Mouse (Mus musculus) cortical plate, adult 2 months (tissue): ENCODE data around the gene Zfp646.

Experiments used
- CTCF ChIP-seq: fragments of 200-500 bp; IDR thresholded peaks from 2 replicates; pipeline ENCODE4 v1.5.1; 2011; ENCODE audit warnings: mild to moderate bottlenecking, control low read depth, low read length; ENCODE audit not compliant: insufficient read depth; ENCODE audit errors: extremely low read depth
- POLR2A ChIP-seq: fragments of 200-500 bp; IDR thresholded peaks from 2 replicates; pipeline ENCODE4 v1.6.1; 2011; ENCODE audit warnings: mild to moderate bottlenecking, low read length, control low read depth; ENCODE audit not compliant: insufficient read depth; ENCODE audit errors: extremely low read depth

GRCm38 (mm10) chr7:127887781-127888180, 11.8 kb downstream of the Zfp646 start:
- TF ChIP-seq POLR2A (no peak), CTCF (no peak)
